Mouse (Mus musculus): Measurements from ENCODE around the gene Rhebl1. TPM values are rescaled to one million over a fixed set of nuclear protein-coding genes. Genes with fewer than 3 reads are reported as not detected.
"Not testable (repeated sequence)": the region's sequence is repeated elsewhere in the genome, so short reads cannot be mapped to it uniquely, and the experiment has no call there.

Rhebl1 gene
- total RNA-seq (2021), result 1 to 10 TPM; 2.6 to 4.5 TPM
- long read RNA-seq, experiment 1, partial matches to known transcripts, result 0 of 2 reads
- long read RNA-seq, experiment 1, other reads (novel, unspliced or antisense), result 0 of 2 reads
- long read RNA-seq, experiment 2, partial matches to known transcripts, result 3 of 5 reads
- long read RNA-seq, experiment 2, other reads (novel, unspliced or antisense), result 0 of 5 reads

DNA sequence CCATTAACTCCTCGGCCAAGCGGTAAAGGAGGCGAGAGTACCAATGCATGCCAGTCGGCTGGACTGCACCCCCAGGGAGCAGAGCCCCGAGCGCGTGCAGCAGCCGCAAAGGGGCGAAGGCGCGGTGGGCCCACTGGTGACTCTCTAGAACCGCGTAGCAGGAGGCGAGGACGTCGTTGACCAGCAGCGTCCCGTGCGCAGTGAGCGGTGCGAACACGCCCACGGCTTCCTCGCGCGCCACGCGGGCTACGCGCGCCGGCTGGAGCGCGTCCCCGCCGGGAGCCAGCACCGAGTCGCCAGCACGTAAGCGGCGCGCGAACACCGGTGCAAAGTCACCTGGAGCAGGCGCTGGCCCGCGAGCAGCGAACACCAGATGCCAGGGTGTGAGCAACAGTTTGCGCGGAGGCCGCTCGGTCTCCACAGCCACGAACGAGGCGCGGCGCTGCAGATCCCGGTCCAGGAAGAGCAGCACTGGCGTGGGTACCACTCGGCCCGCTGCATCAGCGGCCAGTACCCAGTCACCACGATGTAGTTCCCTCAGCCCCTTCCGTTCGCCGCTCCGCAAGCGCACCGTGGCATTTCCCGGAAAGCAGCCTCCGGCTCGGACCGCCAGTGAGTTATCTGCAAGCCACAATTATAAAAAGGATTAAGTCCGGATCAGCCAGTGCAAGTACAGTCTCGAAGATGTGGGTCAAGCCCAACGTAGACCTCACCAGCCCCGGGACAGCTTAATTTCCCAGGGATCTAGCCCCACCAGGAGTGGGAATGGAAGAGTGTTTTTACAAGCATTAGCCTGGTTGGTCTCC lies at the start of gene Rhebl1:
Rhebl1 (minus strand) TSS at position 601 of the 806 bp plus-strand sequence.
- peak; percentile 56 for DNase-seq

DNA sequence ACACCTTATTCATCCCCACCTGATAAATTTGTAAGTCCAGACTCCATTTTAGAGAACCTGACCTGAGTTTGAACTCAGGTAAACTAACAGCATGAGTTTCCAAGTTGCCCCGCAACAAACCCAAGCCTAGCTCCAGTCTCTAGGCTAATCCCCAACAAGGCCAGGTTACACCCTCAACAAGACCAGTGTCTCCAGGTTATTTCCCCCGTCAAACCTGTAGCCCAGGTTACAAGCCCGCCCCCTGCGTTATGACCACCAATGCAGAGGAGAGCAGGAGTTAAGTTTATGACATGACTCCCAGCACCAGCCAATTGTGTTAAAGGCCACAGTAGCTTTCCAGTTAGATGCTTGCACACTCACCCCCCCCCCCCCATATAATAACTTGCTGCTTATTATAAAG lies 48.8 kb upstream of the Rhebl1 start:
- no peak for DNase-seq

DNA sequence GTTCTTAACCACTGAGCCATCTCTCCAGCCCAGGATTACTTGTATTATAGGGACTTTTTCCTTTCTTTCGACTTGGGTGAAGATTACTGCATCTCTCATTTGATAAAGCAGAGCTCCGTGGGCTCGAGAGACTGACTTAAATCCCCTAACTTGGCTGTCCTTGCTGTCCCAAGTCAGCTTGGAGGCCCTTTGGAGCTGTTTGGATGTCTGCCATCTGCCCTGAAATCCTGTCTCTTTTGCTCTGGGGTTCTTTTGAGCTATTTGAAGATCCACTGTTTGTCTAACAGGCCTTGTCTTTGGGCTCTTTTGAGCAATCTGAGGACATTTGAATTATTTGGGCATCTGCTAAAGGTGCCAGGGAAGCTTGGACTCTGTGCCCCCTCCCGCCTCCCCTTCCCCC lies 47.7 kb upstream of the Rhebl1 start:
- DNase-seq, result peak; percentile 67

DNA sequence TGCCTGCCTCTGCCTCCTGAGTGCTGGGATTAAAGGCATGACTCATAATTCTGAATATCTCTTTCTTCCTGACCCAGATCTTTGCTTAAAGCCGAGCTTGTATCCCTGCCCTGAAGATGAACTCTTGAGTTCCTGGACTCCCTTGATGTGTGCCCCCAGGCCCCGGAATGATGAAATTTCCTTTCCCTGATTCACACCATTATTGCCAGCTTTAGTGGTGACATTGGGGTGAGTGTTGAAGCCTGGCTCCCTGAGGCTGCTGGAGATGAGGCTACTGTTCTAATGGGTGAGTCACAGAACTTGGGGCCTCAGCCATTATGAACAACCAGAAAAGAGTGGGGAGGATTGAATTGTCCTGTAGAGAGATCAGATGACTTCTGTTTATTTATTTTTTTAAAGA lies 47.2 kb upstream of the Rhebl1 start:
- no peak for DNase-seq

DNA sequence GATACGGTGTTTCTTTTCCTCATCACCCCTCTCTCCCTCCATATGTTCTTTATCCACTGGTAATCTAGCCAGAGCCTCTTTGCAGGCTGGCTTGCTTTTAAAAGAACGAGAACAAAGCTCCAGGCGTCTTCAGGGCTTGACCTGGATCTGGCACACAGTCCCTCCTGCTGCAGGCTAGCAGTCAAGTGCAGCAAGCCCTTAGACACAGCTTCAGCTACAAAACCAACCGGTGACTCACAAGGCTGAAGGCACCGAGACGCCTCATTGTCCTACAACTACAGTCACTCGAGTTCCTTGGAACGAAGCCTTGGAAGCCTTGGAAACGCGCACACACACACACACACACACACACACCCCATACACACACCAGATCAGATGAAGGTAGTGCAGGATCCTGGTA lies 46.5 kb upstream of the Rhebl1 start:
- DNase-seq, result peak; percentile 62

DNA sequence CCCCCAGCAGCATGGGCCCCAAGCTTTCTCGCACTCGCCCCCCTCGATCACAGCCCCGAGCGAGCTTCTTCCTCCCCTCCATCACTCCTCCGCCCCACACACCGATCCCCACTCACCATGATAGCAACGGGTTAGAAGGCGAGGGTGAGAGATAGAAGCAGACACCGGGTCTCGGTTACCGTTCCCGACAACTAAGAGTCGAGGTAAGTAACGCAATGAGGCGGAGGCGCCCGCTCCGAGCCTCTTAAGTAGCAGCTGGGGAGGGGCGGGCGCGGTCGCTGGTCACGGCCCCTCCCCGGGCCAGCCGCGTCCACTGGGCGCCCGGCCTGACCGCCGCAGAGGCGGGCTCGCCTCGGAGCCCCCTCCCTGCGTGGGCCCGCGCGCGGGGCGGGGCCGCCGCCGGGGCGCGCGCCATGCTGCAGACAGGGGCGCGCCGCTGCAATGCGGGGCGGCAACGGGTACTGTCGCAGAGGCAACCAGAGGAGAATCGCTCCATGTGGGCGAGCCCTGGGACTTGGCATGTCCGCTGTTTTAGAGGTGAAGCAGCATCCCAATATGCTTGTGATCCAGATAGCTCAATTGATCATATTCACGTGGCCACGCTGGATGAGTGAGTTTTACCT lies 40.0 kb upstream of the Rhebl1 start, which contains the start of gene Tuba1b:
Tuba1b (minus strand) TSS at position 349 of the 623 bp plus-strand sequence.
- peak; percentile 95 for DNase-seq

DNA sequence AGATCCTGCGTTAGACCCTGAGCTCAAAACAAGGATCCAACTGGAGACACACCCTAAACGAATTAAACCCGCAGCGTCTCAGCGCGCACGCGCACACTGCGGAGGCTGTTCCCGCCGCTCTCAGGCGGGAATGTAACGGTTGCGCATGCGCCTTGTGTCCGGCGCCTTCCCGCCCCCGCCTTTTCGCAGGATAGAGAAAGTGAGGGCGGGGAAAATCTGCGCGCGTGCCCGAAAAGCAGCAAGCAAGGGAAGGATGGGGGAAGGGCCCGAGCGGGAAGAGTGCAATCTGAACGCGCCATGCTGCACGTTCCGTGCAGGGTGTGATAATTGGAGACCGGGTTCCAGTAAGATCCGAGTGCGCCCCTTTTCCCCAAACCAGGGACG lies 39.5 kb upstream of the Rhebl1 start:
- peak; percentile 96 for DNase-seq

DNA sequence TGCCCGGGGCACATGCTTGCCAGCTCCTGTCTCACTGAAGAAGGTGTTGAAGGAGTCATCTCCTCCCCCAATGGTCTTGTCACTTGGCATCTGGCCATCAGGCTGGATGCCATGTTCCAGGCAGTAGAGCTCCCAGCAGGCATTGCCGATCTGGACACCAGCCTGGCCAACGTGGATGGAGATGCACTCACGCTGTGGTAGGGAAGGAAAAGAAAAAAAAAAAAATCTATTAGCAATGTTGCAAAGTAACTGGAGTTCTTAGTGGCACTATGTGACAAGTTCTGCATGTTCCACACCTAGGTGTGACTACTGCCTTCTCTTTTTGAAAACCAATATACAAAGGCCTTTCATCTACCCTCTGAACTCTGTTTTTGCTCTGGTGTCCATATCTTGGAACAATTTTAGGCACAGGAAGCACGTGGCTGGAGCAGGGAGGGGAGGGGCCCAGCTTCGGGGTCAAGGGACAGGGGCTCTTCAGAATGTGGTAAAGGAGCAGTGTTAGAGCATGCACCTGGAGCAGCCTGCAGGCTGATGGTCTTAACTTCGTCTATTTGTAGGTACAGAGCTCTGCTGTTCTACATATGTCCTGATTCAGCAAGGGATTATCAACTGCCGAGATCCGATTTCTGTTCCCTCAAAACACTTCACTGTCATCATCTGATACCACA lies 38.8 kb upstream of the Rhebl1 start:
- DNase-seq, result peak; percentile 22

DNA sequence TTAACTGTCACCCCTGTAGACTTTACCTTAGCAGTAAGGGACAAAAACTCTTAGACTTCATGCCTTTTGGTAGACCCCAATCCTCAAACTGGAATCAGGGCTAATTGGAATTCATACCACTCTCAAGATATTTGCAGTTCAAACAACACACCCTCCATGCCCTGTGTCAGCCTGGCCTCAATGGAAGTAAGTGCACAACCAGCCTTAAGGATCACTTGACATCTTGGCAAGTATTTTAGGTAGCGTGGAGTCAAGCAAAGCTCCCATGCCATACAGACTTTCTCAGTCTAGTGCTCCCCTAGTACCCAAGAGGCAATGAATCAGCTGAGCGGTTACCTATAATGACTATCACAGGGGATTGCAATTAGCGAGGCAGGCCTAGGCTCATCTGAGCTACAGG lies 36.7 kb upstream of the Rhebl1 start:
- DNase-seq, result no peak

DNA sequence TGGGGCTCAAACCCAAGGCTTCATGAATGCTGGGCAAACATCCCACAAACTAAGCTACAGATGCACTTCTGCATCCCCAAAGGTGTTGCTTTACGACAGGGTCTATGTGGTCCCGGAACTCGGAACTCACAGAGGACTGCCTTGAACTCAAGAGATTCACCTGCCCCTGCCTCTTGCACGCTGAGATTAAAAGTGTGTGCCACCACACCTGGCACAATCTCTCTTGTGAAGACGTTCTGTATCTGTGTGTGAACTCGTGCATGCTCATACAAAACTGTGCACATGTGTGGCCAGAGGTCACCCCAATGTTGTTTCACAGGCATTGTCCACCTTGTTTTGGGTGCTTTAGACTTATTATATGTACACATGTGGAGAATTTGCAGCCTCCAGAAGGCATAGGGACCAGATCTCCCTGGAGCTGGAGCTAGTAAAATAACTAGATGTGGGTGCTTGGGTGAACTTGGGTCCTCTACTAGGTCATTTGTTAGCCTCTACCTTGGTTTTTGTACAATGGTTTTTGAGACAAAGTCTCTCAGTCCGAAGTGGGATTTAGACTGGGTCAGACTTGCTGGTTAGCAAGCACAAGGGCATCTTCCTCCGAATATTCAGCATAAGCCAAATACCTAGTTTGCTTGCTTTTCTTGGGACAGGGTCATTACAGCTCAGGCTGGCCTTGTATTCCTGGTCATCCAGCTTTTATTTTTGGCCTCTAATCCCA lies 35.8 kb upstream of the Rhebl1 start:
- DNase-seq, result no peak

DNA sequence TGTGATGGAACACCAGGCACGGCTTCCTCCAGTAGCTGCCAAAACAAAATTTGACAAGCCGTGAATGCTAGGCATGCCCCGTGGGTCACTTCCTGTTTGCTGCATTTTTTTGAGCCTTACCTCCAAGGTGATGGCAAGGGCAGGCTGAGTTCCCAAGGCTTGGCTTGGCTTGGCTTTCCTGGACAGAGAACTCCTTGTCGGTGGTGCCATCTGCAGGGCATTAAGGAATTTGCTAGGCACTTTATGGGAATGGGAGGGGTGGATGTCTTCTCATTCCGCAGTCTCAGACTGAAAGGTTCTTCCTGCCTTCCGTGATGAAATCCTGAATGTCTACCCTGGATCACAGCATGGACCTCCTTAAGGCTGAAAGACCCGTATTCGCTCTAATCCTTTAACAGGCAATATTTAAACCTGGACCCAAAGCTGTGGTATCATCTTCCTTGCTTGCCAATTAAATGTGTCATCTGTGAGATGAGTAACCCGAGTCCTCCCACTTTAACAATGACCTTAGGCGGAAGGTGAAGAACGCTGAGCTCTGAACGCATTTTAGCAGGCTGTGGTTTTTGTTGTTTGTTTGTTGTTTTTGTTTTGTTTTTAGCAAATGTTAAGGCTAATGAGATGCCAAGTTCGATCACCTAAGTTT lies 34.4 kb upstream of the Rhebl1 start:
- DNase-seq, result peak; percentile 81

DNA sequence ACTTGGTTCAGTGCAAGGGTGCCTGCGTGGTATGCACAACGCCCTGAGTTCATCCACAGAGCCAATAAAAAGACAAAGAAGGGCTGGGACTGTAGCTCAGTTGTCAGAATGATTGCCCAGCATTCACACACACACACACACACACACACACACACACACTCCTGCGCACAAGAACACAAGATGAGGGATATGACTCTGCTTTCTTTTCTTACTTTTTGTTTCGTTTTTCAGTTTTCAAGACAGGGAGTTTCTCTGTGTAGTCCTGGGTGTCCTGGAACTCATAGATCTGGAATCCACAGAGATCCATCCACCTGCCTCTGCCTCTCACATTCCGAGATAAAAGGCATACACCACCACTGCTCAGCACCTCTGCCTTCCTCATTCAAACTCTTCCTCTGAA lies 33.2 kb upstream of the Rhebl1 start:
- no peak for DNase-seq

DNA sequence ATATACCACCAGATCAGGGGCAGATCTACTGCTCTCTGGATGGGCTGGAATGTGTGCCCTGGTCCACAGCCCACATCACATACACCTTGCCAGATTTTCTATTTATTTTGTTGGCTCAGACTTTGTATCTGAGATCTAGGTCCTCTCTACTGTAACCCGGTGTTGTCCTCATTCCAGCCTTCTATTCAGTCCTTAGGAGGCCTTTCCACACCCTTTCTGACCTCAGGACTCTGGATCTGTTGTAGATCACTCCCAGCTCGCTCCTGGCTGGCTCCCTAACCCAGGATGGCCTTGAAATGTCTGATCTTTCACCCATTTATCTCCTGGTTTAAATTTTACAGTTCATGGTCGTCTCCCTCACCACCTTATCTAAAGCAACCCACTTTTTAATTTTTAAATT lies 30.3 kb upstream of the Rhebl1 start:
- no peak for DNase-seq

DNA sequence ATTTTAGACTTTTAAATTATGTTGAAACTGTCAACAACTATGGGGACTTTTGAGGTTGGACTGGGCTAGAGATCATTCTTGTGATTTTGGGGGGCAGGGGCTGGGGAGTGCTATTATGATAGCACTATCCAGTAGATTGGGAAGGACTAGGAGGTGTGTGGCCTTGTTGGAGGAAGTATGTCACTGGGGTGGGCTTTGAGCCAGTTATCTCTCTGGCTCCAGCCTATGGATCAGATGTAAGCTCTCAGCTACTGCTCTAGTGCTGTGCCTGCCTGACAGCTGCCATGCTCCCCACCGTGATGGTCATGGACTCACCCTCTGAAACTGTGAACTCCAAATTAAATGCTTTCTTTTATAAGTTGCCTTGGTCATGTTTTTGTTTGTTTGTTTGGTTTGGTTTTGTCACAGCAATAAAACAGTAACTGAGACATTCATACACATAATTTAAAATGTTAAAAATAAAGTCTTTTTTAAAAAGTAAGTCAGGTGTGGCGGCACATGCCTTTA lies 28.7 kb upstream of the Rhebl1 start:
- DNase-seq, result no peak

DNA sequence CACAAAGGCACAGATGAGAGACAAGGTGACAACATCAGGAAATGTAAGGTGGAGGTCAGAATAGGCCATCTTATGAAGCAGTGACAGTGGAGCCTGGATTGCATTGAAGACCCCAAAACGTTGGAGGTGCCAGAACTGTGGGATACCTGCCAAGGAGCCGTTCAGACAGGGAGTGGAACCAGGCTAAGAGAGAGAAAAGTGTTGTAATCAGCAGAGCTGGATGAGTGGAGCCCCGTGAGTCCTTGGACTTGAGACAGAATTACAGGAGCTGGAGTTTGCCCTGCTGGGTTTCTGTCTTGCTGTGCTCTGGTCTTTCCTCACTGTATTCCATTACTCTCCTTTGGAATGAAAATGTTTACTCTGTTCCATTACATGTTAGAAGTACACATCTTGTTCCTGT lies 28.2 kb upstream of the Rhebl1 start:
- DNase-seq, result peak; percentile 27

DNA sequence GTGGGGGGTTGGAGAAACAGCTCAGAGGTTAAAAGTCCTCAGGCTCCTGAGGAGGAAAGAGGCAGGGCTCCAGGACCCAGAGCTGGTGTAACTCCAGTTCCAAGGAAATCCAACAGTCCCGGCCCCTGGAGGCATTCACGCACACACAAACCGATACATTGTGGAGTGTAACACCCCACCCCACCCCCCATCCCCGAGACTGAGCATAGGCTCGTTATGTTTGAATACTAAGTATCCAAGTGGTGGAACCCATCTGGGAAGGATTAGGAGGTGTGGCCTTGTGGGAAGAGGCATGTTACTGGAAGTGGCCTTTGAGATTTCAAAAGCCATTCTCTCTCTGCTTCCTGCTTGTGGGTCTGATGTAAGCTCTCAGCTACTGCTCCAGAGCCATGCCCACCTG lies 27.2 kb upstream of the Rhebl1 start:
- no peak for DNase-seq

DNA sequence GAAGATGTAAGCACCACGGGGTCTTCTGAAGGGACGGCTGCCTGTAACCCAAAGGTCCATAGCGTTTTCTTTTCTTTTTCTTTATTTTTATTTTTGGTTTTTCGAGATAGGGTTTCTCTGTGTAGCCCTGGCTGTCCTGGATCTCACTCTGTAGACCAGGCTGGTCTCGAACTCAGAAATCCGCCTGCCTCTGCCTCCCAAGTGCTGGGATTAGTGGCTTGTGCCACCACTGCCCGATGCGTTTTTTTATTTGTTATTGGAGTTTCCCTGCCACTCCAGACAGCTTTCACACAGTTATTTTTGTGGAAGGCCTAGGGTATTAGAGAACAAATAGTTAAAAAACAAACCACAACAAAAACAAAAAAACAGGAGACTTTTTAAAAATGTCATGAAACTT lies 24.2 kb upstream of the Rhebl1 start:
- not testable (repeated sequence) for DNase-seq

DNA sequence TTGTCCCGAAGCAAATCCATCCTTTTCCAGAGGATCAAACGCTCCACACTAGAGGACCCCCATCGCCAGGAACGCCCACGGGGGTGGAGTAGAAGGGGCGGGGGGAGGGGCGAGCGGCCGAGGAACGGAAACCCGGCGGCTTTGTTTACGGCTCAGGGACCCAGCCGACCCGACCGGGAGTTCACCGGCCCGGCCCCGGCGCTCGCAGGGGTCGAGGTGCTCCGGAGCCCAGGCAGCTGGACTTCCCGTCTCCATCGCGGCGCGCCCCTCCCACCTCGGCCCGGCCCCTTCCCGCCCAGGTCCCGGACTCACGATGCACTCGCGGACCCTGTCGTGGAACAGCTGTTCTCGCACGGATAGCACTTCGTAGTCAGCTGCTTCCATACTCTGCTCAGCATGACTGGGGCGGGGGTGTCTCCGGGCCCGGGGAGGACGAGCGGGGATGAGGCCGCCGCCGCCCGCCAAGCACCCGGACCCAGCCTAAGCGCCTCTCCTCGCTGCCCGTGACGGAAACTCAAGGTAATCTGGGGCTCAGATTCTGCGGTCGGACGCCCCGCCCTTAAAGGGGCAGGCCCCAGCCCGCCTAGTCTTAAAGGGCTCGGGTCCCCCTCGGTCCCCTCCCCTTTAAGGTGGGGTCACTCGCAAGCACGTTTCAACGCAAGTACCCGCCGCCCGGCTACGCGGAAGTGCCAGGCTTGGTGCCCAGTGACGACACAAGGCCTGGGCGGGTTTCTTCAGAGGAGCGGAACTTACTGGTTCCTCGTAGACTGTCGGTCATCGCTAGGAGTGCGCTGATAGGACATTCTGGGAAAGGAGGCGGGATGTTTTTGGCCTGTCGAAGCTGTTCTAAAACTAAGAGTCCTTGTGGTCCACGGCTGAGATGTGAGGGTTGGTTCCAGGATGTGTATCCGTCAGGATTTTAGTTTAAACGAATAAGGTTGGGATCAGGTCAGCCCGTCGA lies 23.5 kb upstream of the Rhebl1 start, which contains the start of gene Lmbr1l:
Lmbr1l (minus strand) TSS at position 694 of the 961 bp plus-strand sequence.
- DNase-seq, result peak; percentile 99

DNA sequence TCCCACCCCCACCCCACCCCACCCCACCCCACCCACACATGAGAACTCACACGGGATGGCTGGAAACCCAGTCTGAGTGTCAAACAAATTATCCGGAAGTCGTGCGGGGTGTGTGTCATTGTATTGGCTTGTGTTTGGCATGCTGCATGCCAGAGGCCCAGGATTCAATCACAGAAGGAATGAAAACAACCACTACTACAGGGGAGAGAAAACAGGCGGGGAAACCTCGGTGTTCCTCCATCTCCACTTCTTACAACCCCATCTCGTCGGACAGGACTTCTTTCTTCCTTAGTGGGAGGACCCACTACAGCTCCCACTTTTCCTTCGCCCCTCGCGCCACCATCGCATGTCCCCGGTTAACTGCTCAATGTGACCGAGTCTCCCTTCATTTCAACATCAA lies 22.8 kb upstream of the Rhebl1 start:
- DNase-seq, result peak; percentile 44

DNA sequence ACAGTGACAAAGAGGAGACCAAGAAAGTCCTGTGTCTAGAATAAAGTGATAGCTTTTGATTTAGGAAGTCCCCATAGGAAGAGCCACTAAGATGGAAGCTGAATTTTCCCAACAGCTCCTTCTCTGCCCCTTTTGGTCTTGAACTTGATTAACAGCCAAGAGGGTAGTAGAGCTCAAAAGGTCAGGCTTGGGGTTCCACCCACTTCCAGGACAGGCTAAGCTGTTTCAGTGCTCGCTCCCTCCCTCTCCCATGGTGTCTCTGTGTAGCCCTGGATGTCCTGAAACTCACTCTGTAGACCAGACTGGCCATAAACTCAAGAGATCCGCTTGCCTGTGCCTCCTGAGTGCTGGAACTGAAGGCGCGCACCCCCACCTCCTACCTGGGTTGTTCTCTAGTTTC lies 21.7 kb upstream of the Rhebl1 start:
- DNase-seq, result no peak

Data from adrenal gland, postnatal 10 days (tissue).